Mouse (Mus musculus): Measurements from ENCODE around the gene Rbx1.

GRCm38 (mm10) chr15:81483691-81484090 is 17.6 kb downstream of the Rbx1 start:
- TF ChIP-seq CTCF (IDR thresholded peaks at IDR 0.05; ENCODE audit: extremely low read depth, insufficient read length, insufficient replicate concordance, low read depth, low read length) (no peak), POLR2A (IDR thresholded peaks at IDR 0.05; ENCODE audit: low read depth, low read length) (no peak)
